Mouse (Mus musculus): ENCODE measurements around the gene Olfr472.

- TF ChIP-seq CTCF (IDR thresholded peaks at IDR 0.05; ENCODE audit: borderline replicate concordance, insufficient read depth, low read depth, low read length) (no peak), POLR2A (IDR thresholded peaks at IDR 0.05; ENCODE audit: borderline replicate concordance, insufficient read depth, low read length) (no peak)
Measured at GRCm38 (mm10) chr7:107897602-107898001, at the start of gene Olfr472.
